Mouse (Mus musculus) layer of hippocampus, postnatal 14 days (tissue): ENCODE data around the gene 4430402I18Rik. TPM values are rescaled to one million over a fixed set of nuclear protein-coding genes. Genes with fewer than 3 reads are reported as not detected.

ENCODE experiments used
- total RNA-seq, 2 experiments: library from RNA; stranded (reverse); gene quantifications; 2 replicates each; pipeline ENCODE4 v1.2.3; 2021

Gene 4430402I18Rik
- total RNA-seq, 2 experiments from 2014 or later, result 6.1 to 9.4 TPM

Other genes starting within 250 kb of the 4430402I18Rik start
- gene Slc1a1, start 132.8 kb downstream of the 4430402I18Rik start, total RNA-seq, result 100 to 1,000 TPM; 129 to 141 TPM
- gene Plpp6, start 3.8 kb downstream of the 4430402I18Rik start, total RNA-seq, result 10 to 100 TPM; 42.5 to 50.6 TPM
- gene Cdc37l1, start 22.6 kb upstream of the 4430402I18Rik start, total RNA-seq, result 100 to 1,000 TPM in 1 of 2 experiments, 10 to 100 TPM in 1; 93.5 to 100 TPM
- gene Ak3, start 80.2 kb upstream of the 4430402I18Rik start, total RNA-seq, result 10 to 100 TPM; 57.5 to 57.6 TPM
- gene Rcl1, start 133.6 kb upstream of the 4430402I18Rik start, total RNA-seq, result 10 to 100 TPM; 15.1 to 15.2 TPM